Mouse (Mus musculus): ENCODE measurements around the gene Cav2. TPM values are rescaled to one million over a fixed set of nuclear protein-coding genes. Genes with fewer than 3 reads are reported as not detected.

Gene Cav2
- 164 and 220 TPM in 2 replicates for polyA plus RNA-seq (2015; fragmentation: Nextera tagmentation; extraction: Ambion mirVana)

DNA sequence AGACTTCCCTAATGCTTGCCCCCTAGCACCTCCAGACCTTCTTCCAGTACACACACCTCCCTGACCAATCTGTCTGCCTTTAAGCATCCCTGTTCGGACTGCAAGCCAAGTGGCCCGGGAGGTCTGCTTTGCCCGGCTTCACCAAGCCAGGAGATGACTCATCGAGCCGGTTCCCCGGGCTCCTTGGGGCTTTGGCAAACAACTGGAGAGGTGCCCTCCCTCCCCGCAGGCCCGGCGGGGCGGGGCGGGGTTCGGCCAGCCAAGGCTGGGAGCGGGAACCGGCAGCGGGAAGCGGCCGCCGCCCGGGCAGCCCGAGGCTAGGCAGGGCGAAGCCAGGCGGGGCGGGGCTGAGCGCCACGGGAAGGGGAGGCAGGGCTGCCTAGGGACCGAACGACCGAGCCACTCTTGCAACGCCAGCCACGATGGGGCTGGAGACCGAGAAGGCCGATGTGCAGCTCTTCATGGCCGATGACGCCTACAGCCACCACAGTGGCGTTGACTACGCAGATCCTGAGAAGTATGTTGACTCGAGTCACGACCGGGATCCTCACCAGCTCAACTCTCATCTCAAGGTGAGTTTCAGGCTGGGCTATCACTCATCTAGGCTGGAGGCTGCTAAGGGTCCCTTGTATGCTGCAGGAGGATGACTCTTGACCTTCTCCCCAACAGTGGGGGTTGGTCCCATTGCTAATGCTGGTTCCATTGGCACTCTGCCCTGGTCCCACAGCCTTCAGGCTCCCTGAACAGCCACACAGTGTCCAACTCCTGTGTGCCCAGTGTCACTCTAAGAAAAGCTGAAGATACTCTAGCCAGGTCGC, at the start of gene Cav2:
Gene Cav2, plus strand, starts transcription at position 247 of the 818 bp plus-strand sequence.

DNA sequence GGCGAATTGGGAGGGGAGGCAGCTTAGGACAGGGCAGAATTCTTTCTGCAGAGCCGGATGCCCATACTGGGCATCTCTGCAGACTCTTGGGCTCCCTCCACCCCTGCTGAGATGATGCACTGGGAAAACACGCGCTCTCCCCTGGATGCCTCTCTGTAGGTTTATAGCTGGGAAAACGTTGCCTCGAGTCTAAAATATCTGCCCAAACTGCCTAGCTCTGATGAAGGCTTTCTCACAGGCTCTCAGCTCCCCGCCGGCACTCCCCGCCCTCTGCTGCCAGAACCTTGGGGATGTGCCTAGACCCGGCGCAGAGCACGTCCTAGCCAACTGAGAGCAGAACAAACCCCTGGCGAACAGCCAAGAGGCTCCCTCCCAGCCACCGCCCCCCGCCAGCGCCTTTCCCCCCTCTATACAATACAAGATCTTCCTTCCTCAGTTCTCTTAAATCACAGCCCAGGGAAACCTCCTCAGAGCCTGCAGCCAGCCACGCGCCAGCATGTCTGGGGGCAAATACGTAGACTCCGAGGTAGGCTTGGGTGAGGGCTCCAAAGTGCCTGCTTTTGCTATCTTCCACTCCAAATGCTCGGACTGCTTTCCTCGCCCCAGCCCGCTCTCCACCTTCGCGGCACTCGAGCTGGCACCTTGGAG, 25.1 kb downstream of the Cav2 start, which contains the start of gene Cav1:
Gene Cav1, plus strand, starts transcription at position 382 of the 648 bp plus-strand sequence.

Other genes with a start within 250 kb of the Cav2 start
- 59.6 and 65.6 TPM in 2 replicates for gene Tes, start 216.0 kb upstream of the Cav2 start, polyA plus RNA-seq (2015; fragmentation: Nextera tagmentation; extraction: Ambion mirVana)
- gene Cav1, start 25.1 kb downstream of the Cav2 start, polyA plus RNA-seq (2015; fragmentation: Nextera tagmentation; extraction: Ambion mirVana) = 1,777 and 2,409 TPM in 2 replicates
- gene Met, start 182.6 kb downstream of the Cav2 start, polyA plus RNA-seq (2015; fragmentation: Nextera tagmentation; extraction: Ambion mirVana) = 4.3 and 4.7 TPM in 2 replicates